28 mouse cellular contexts compared by ENCODE assay signal in genomic region chr11:97196541-97196940, GRCm38 (mm10). TPM values are rescaled to one million over a fixed set of nuclear protein-coding genes. Genes with fewer than 3 reads are reported as not detected.
DNase-seq lines count a peak whose midpoint lies in the region; ATAC-seq and TF ChIP-seq lines count a peak whose summit lies in the region.
"Had no signal": no experiment of that assay in that cellular context is flagged by ENCODE, and none has a peak within 500 bp of the region (broad histone marks: within the 10 kb centered on the region; RNA-seq: fewer than 3 reads in every experiment).

No protein-coding gene starts in this region.

- no peaks in the 10 kb centered on the region for H3K36me3 ChIP-seq in kidney, adult 2 months (ENCODE audit: control insufficient read depth, insufficient read depth, low read length)
- no peaks in the 10 kb centered on the region for H3K36me3 ChIP-seq in kidney, embryonic 14.5 days (ENCODE audit: control insufficient read depth, insufficient read depth, low read length)
- no peaks in the 10 kb centered on the region for H3K36me3 ChIP-seq in forebrain, postnatal 0 days (ENCODE audit: insufficient read depth)
- H3K36me3 ChIP-seq: forebrain, embryonic 12.5 days; hindbrain, embryonic 12.5 days; intestine, embryonic 15.5 days; lung, embryonic 15.5 days; midbrain, embryonic 15.5 days had no signal

- DNase-seq in kidney, adult 2 months, result peak; percentile 66
- peak; percentile 10 for DNase-seq in 3134 (ENCODE audit: extremely low read depth, insufficient read length, low spot score)
- DNase-seq in ES-CJ7 (ENCODE audit: low read depth, low spot score), result peak; percentile 63
- peak; percentile 49 to 65 for DNase-seq in kidney, postnatal 36 days
- DNase-seq in forebrain, postnatal 0 days, result no peak
- DNase-seq in thymus, postnatal 25 days, result no peak
- DNase-seq: adrenal gland, postnatal 25 days; cerebellum, adult 11-12 months; gastrocnemius, postnatal 14 days; heart, adult 18-20 months; heart, postnatal 36 days; layer of hippocampus, adult 9-11 months; right cerebral cortex, postnatal 25 days; thymus, postnatal 36 days had no signal

- TF ChIP-seq POLR2A in kidney, adult 2 months (IDR thresholded peaks at IDR 0.05; ENCODE audit: low read depth, low read length), result no peak

- H3K9ac ChIP-seq in kidney, embryonic 14.5 days (ENCODE audit: low read depth, low read length), result no peak overlapping the region
- H3K9ac ChIP-seq in forebrain, postnatal 0 days, result no peak overlapping the region
- H3K9ac ChIP-seq: forebrain, embryonic 12.5 days; hindbrain, embryonic 12.5 days; intestine, embryonic 15.5 days; limb, embryonic 13.5 days; lung, embryonic 15.5 days; midbrain, embryonic 15.5 days had no signal

- ATAC-seq in kidney, embryonic 14.5 days (ENCODE audit: low FRiP score, low TSS enrichment), result no peak
- no peak for ATAC-seq in forebrain, postnatal 0 days
- ATAC-seq: CD4-positive, CD25-positive, alpha-beta regulatory T cell, adult 4 months; hindbrain, postnatal 0 days; intestine, embryonic 15.5 days; midbrain, embryonic 15.5 days; Patski had no signal

- no peak for TF ChIP-seq CTCF in kidney, adult 2 months (conservative IDR thresholded peaks at IDR 0.05; ENCODE audit: insufficient read depth, insufficient read length, low read depth, low read length)
- no peak for TF ChIP-seq CTCF in forebrain, postnatal 0 days (IDR thresholded peaks at IDR 0.05; ENCODE audit: low read depth)

- H3K27me3 ChIP-seq in kidney, adult 2 months (replicated peaks; ENCODE audit: control insufficient read depth, insufficient read depth, low read length), result no peaks in the 10 kb centered on the region
- H3K27me3 ChIP-seq in kidney, embryonic 14.5 days (ENCODE audit: control insufficient read depth, insufficient read depth, low read length), result no peaks in the 10 kb centered on the region
- H3K27me3 ChIP-seq in forebrain, postnatal 0 days (ENCODE audit: insufficient read depth, low read length), result no peaks in the 10 kb centered on the region
- H3K27me3 ChIP-seq: forebrain, embryonic 12.5 days; hindbrain, embryonic 12.5 days; intestine, embryonic 15.5 days; limb, embryonic 13.5 days; lung, embryonic 15.5 days; midbrain, embryonic 15.5 days; Patski had no signal

- H3K27ac ChIP-seq in kidney, adult 2 months (ENCODE audit: insufficient read depth, low read depth, low read length), result no peak overlapping the region
- no peak overlapping the region for H3K27ac ChIP-seq in kidney, embryonic 14.5 days (ENCODE audit: low read depth, low read length)
- H3K27ac ChIP-seq in forebrain, postnatal 0 days (ENCODE audit: low read depth, low read length), result no peak overlapping the region
- H3K27ac ChIP-seq: forebrain, embryonic 12.5 days; hindbrain, embryonic 12.5 days; hindbrain, postnatal 0 days; intestine, embryonic 15.5 days; left cerebral cortex, adult 2 months; limb, embryonic 13.5 days; lung, embryonic 15.5 days; midbrain, embryonic 10.5 days; midbrain, embryonic 15.5 days had no signal

- 48% methylated on average over 12 of the region's 12 CpGs for WGBS in kidney, adult 2 months
- 70% methylated on average over 12 of the region's 12 CpGs for WGBS in kidney, embryonic 14.5 days
- 69% methylated on average over 12 of the region's 12 CpGs for WGBS in forebrain, postnatal 0 days

- H3K9me3 ChIP-seq in kidney, embryonic 14.5 days (ENCODE audit: control insufficient read depth, low read length), result no peaks in the 10 kb centered on the region; the same call in 1 of the 2 replicates
- no peaks in the 10 kb centered on the region for H3K9me3 ChIP-seq in forebrain, postnatal 0 days (ENCODE audit: low read length)
- H3K9me3 ChIP-seq: forebrain, embryonic 12.5 days; hindbrain, embryonic 12.5 days; intestine, embryonic 15.5 days; lung, embryonic 15.5 days; midbrain, embryonic 10.5 days; midbrain, embryonic 15.5 days had no signal

- H3K4me3 ChIP-seq in kidney, adult 2 months (ENCODE audit: insufficient read depth, low read depth, low read length), result no peak overlapping the region
- H3K4me3 ChIP-seq in kidney, embryonic 14.5 days (ENCODE audit: low read length), result no peak overlapping the region
- no peak overlapping the region for H3K4me3 ChIP-seq in forebrain, postnatal 0 days (ENCODE audit: low read depth, low read length)
- H3K4me3 ChIP-seq: forebrain, embryonic 12.5 days; hindbrain, embryonic 12.5 days; intestine, embryonic 15.5 days; left cerebral cortex, adult 2 months; limb, embryonic 13.5 days; lung, embryonic 15.5 days; midbrain, embryonic 10.5 days; midbrain, embryonic 15.5 days had no signal

- no peak overlapping the region for H3K4me2 ChIP-seq in kidney, embryonic 14.5 days (replicated peaks; ENCODE audit: low read depth, low read length)
- H3K4me2 ChIP-seq in forebrain, postnatal 0 days (ENCODE audit: low read depth), result no peak overlapping the region
- H3K4me2 ChIP-seq: forebrain, embryonic 12.5 days; heart, embryonic 11.5 days; hindbrain, embryonic 12.5 days; intestine, embryonic 15.5 days; limb, embryonic 13.5 days; liver, embryonic 11.5 days; lung, embryonic 15.5 days; midbrain, embryonic 15.5 days had no signal

- H3K4me1 ChIP-seq in kidney, adult 2 months (ENCODE audit: control insufficient read depth, insufficient read depth, low read length), result no peaks in the 10 kb centered on the region; the same call in 1 of the 2 replicates
- H3K4me1 ChIP-seq in kidney, embryonic 14.5 days (ENCODE audit: control insufficient read depth, insufficient read depth, low read length), result no peaks in the 10 kb centered on the region
- no peaks in the 10 kb centered on the region for H3K4me1 ChIP-seq in forebrain, postnatal 0 days (ENCODE audit: insufficient read depth)
- H3K4me1 ChIP-seq: forebrain, embryonic 12.5 days; hindbrain, embryonic 12.5 days; intestine, embryonic 15.5 days; limb, embryonic 13.5 days; lung, embryonic 15.5 days; midbrain, embryonic 10.5 days; midbrain, embryonic 15.5 days had no signal

RNA-seq across cellular contexts. Expression of gene Kpnb1, which starts 8.9 kb away (rescaled TPM):
- polyA plus RNA-seq in kidney, adult 2 months (2012; rRNA removed), result 22.3 and 25.6 TPM in 2 replicates
- 60.0 and 84.3 TPM in 2 replicates for polyA plus RNA-seq in kidney, embryonic 14.5 days (2014; fragmentation: Nextera tagmentation; extraction: Ambion mirVana)
- 112 and 124 TPM in 2 replicates for total RNA-seq in forebrain, postnatal 0 days (2014; rRNA removed)
- polyA plus RNA-seq in forebrain, postnatal 0 days (2015; fragmentation: Nextera tagmentation; extraction: Ambion mirVana), result 19.2 and 24.6 TPM in 2 replicates

RNA-seq across cellular contexts. Expression of gene Tbkbp1, which starts 45.2 kb away (rescaled TPM):
- polyA plus RNA-seq in kidney, adult 2 months (2012; rRNA removed), result 10.4 and 12.1 TPM in 2 replicates
- 6.0 and 6.8 TPM in 2 replicates for polyA plus RNA-seq in kidney, embryonic 14.5 days (2014; fragmentation: Nextera tagmentation; extraction: Ambion mirVana)
- total RNA-seq in forebrain, postnatal 0 days (2014; rRNA removed), result 35.8 and 36.4 TPM in 2 replicates
- polyA plus RNA-seq in forebrain, postnatal 0 days (2015; fragmentation: Nextera tagmentation; extraction: Ambion mirVana), result 9.2 and 9.9 TPM in 2 replicates

Comparison
In these comparisons a context has a peak if more than half of its experiments do, and no peak if none do; other contexts are left out.
1. DNase-seq: peak in kidney, adult 2 months (single experiment), 3134 (single experiment), ES-CJ7 (single experiment) and kidney, postnatal 36 days (2 of 2); none in forebrain, postnatal 0 days (single experiment) and thymus, postnatal 25 days (single experiment).